25 mouse cellular contexts compared by ENCODE assay signal in genomic region chr7:68257767-68258166, GRCm38 (mm10). TPM values are rescaled to one million over a fixed set of nuclear protein-coding genes. Genes with fewer than 3 reads are reported as not detected.
DNase-seq lines count a peak whose midpoint lies in the region; ATAC-seq and TF ChIP-seq lines count a peak whose summit lies in the region.
"Had no signal": no experiment of that assay in that cellular context is flagged by ENCODE, and none has a peak within 500 bp of the region (broad histone marks: within the 10 kb centered on the region; RNA-seq: fewer than 3 reads in every experiment).

No protein-coding gene starts in this region.

- H3K9ac ChIP-seq in heart, embryonic 15.5 days, result no peak overlapping the region
- H3K9ac ChIP-seq in liver, postnatal 0 days (replicated peaks), result no peak overlapping the region
- H3K9ac ChIP-seq: embryonic facial prominence, embryonic 15.5 days; hindbrain, embryonic 13.5 days; neural tube, embryonic 12.5 days had no signal

- intact Hi-C loops in heart, postnatal 25 days (cut with DNase I), result no loop called here

- H3K4me1 ChIP-seq in heart, embryonic 15.5 days (replicated peaks), result peaks cover 20% of the 10 kb centered on the region
- H3K4me1 ChIP-seq in liver, postnatal 0 days (ENCODE audit: insufficient read depth), result no peaks in the 10 kb centered on the region
- H3K4me1 ChIP-seq: hindbrain, embryonic 13.5 days; neural tube, embryonic 12.5 days had no signal

- H3K4me2 ChIP-seq in heart, embryonic 15.5 days, result peak overlapping the region; percentile 30; the same call in 1 of the 2 replicates
- no peak overlapping the region for H3K4me2 ChIP-seq in liver, postnatal 0 days (ENCODE audit: low read depth, low read length)
- H3K4me2 ChIP-seq: embryonic facial prominence, embryonic 15.5 days; hindbrain, embryonic 13.5 days; neural tube, embryonic 12.5 days had no signal

- WGBS in heart, embryonic 15.5 days, result 48% methylated on average over 2 of the region's 2 CpGs
- whole genome bisulfite sequencing in liver, postnatal 0 days (ENCODE audit: insufficient replicate concordance), result 48% methylated on average over 2 of the region's 2 CpGs

- H3K27ac ChIP-seq in heart, embryonic 15.5 days, result peak overlapping the region; percentile 75
- no peak overlapping the region for H3K27ac ChIP-seq in liver, postnatal 0 days (ENCODE audit: low read depth)
- H3K27ac ChIP-seq: embryonic facial prominence, embryonic 15.5 days; hindbrain, embryonic 13.5 days; neural tube, embryonic 12.5 days had no signal

- H3K9me3 ChIP-seq in heart, embryonic 15.5 days (replicated peaks), result no peaks in the 10 kb centered on the region
- no peaks in the 10 kb centered on the region for H3K9me3 ChIP-seq in liver, postnatal 0 days (ENCODE audit: low read length)
- H3K9me3 ChIP-seq: embryonic facial prominence, embryonic 15.5 days; hindbrain, embryonic 13.5 days; neural tube, embryonic 12.5 days had no signal

- H3K36me3 ChIP-seq in heart, embryonic 15.5 days, result no peaks in the 10 kb centered on the region
- H3K36me3 ChIP-seq in liver, postnatal 0 days (replicated peaks; ENCODE audit: insufficient read depth, low read length), result no peaks in the 10 kb centered on the region
- H3K36me3 ChIP-seq: embryonic facial prominence, embryonic 15.5 days; hindbrain, embryonic 13.5 days; neural tube, embryonic 12.5 days had no signal

- no peak for ATAC-seq in heart, embryonic 15.5 days (replicated peaks; ENCODE audit: insufficient number of reproducible peaks, insufficient read depth, low FRiP score, low read depth)
- ATAC-seq in activated CD4-positive, CD25-positive, alpha-beta regulatory T cell, adult 4 months, result peak; percentile 29
- ATAC-seq in liver, postnatal 0 days, result no peak
- ATAC-seq in megakaryocyte, adult 5-6 weeks (ENCODE audit: poor library complexity, severe bottlenecking), result no peak
- ATAC-seq: forebrain, embryonic 14.5 days had no signal

- no peaks in the 10 kb centered on the region for H3K27me3 ChIP-seq in heart, embryonic 15.5 days
- no peaks in the 10 kb centered on the region for H3K27me3 ChIP-seq in liver, postnatal 0 days (ENCODE audit: insufficient read depth, low read length)
- H3K27me3 ChIP-seq: embryonic facial prominence, embryonic 15.5 days; hindbrain, embryonic 13.5 days; neural tube, embryonic 12.5 days had no signal

- no peak for DNase-seq in heart, postnatal 25 days (ENCODE audit: low spot score)
- DNase-seq in thymus, postnatal 14 days, result peak; percentile 12
- no peak for DNase-seq in thymus, postnatal 36 days
- DNase-seq in liver, postnatal 0 days, result no peak
- DNase-seq: adrenal gland, postnatal 36 days; cerebellum, adult 9-10 months; kidney, adult 8-10 months; kidney, postnatal 14 days; left cerebral cortex, postnatal 4 days; lung, postnatal 36 days; midbrain, embryonic 14.5 days; retina, postnatal 1 day had no signal

- no peak overlapping the region for H3K4me3 ChIP-seq in heart, embryonic 15.5 days
- H3K4me3 ChIP-seq in liver, postnatal 0 days (ENCODE audit: low read depth, low read length), result no peak overlapping the region
- H3K4me3 ChIP-seq: embryonic facial prominence, embryonic 15.5 days; hindbrain, embryonic 13.5 days; neural tube, embryonic 12.5 days had no signal

- no peak for TF ChIP-seq EP300 in liver, postnatal 0 days (IDR thresholded peaks at IDR 0.05; ENCODE audit: low read depth)

- TF ChIP-seq CTCF in liver, postnatal 0 days (IDR thresholded peaks at IDR 0.05; ENCODE audit: low read depth), result no peak

RNA-seq across cellular contexts. Expression of gene Pgpep1l, which starts 6.3 kb away (rescaled TPM):
- 0.25 and 0.44 TPM in 2 replicates for polyA plus RNA-seq in heart, embryonic 15.5 days (2015; fragmentation: Nextera tagmentation; extraction: Ambion mirVana)
- total RNA-seq in heart, postnatal 25 days (2021), result not detected
- 1 to 10 TPM; 3.6 to 4.4 TPM for polyA plus RNA-seq in activated CD4-positive, CD25-positive, alpha-beta regulatory T cell, adult 4 months (2017; shearing (Covaris generic))
- not detected in 2 replicates for polyA plus RNA-seq in liver, postnatal 0 days (2015; fragmentation: Nextera tagmentation; extraction: Ambion mirVana)
- total RNA-seq in megakaryocyte, adult 5-6 weeks (2015), result not detected in 2 replicates
- total RNA-seq in megakaryocyte, adult 5-6 weeks (2017), result not detected in 2 replicates
- total RNA-seq: adrenal gland, postnatal 36 days; common myeloid progenitor, adult 5-6 weeks; left cerebral cortex, postnatal 4 days; megakaryocyte-erythroid progenitor cell, adult 5-6 weeks had no signal
- polyA plus RNA-seq: C2C12; embryonic facial prominence, embryonic 15.5 days; forebrain, embryonic 14.5 days; gonadal fat pad, adult 2 months; hindbrain, embryonic 13.5 days; intestine, embryonic 14.5 days; liver, embryonic 16.5 days; midbrain, embryonic 14.5 days; neural tube, embryonic 12.5 days had no signal

RNA-seq across cellular contexts. Expression of gene Fam169b, which starts 15.9 kb away (rescaled TPM):
- polyA plus RNA-seq in heart, embryonic 15.5 days (2015; fragmentation: Nextera tagmentation; extraction: Ambion mirVana), result 1.0 and 10.5 TPM in 2 replicates
- under 1 TPM; 0.11 to 0.16 TPM for total RNA-seq in heart, postnatal 25 days (2021)
- polyA plus RNA-seq in activated CD4-positive, CD25-positive, alpha-beta regulatory T cell, adult 4 months (2017; shearing (Covaris generic)), result 10 to 100 TPM; 85.3 to 95.2 TPM
- 4.5 and 4.7 TPM in 2 replicates for polyA plus RNA-seq in liver, postnatal 0 days (2015; fragmentation: Nextera tagmentation; extraction: Ambion mirVana)
- 0.18 and 0.98 TPM in 2 replicates for total RNA-seq in megakaryocyte, adult 5-6 weeks (2015)
- 0.04 and 0.61 TPM in 2 replicates for total RNA-seq in megakaryocyte, adult 5-6 weeks (2017)
